Mouse (Mus musculus) midbrain, embryonic 14.5 days (tissue): ENCODE measurements around the gene Gna12. TPM values are rescaled to one million over a fixed set of nuclear protein-coding genes. Genes with fewer than 3 reads are reported as not detected.

ENCODE experiments used
- ATAC-seq: fragments of 200-750 bp; cut with Nextera tagmentation; 2 replicates; pipeline ENCODE4 v1.8.0; 2017; ENCODE audit warnings: moderate number of reproducible peaks, moderate library complexity; ENCODE audit not compliant: low FRiP score, low TSS enrichment
- DNase-seq: peaks from one replicate; pipeline ENCODE4 v3.0.0-alpha.2; 2015
- H3K27ac ChIP-seq: fragments of 300-500 bp; sonication (generic); replicated peaks from 2 replicates; pipeline ENCODE4 v1.5.1; 2014; ENCODE audit warnings: mild to moderate bottlenecking, low read depth, low read length, moderate library complexity
- H3K27me3 ChIP-seq: fragments of 300-500 bp; sonication (generic); 2 replicates; pipeline ENCODE4 v1.6.1; 2014; ENCODE audit warnings: low read length, control low read depth, mixed read lengths; ENCODE audit not compliant: control insufficient read depth, insufficient read depth
- H3K36me3 ChIP-seq: fragments of 300-500 bp; sonication (generic); 2 replicates; pipeline ENCODE4 v1.6.1; 2014; ENCODE audit warnings: low read length, control low read depth; ENCODE audit not compliant: control insufficient read depth, insufficient read depth
- H3K4me1 ChIP-seq: fragments of 300-500 bp; sonication (generic); 2 replicates; pipeline ENCODE4 v1.6.1; 2014; ENCODE audit warnings: mild to moderate bottlenecking, antibody characterized with exemption, low read length, control low read depth; ENCODE audit not compliant: control insufficient read depth, insufficient read depth
- H3K4me2 ChIP-seq: fragments of 300-500 bp; sonication (generic); 2 replicates; pipeline ENCODE4 v1.6.1; 2014; ENCODE audit warnings: mild to moderate bottlenecking, low read length, moderate library complexity
- H3K4me3 ChIP-seq: fragments of 300-500 bp; sonication (generic); replicated peaks from 2 replicates; pipeline ENCODE4 v1.5.1; 2014; ENCODE audit warnings: low read depth, low read length
- H3K9ac ChIP-seq: fragments of 300-500 bp; sonication (generic); replicated peaks from 2 replicates; pipeline ENCODE4 v1.6.1; 2014; ENCODE audit warnings: mild to moderate bottlenecking, low read length, moderate library complexity
- H3K9me3 ChIP-seq: fragments of 300-500 bp; sonication (generic); 2 replicates; pipeline ENCODE4 v1.6.1; 2016; ENCODE audit warnings: low read length, control low read depth, mixed read lengths; ENCODE audit not compliant: control insufficient read depth
- WGBS: fragments of 180-500 bp; shearing (Covaris S2); extraction: QIAGEN DNeasy Blood & Tissue Kit; methylation state at CpG from one replicate; pipeline ENCODE4 v1.1.7; 2014; 5-methylcytosine and 5-hydroxymethylcytosine counted together
- polyA plus RNA-seq: library from polyadenylated mRNA; unstranded; fragments of >200 nt; fragmentation: Nextera tagmentation; extraction: Ambion mirVana; gene quantifications from 2 replicates; pipeline ENCODE4 v1.2.1, GENCODE M21; 2014

Gna12 gene
- polyA plus RNA-seq, 1 experiment from 2014 or later, result 21.6 TPM

- no peak overlapping the region for H3K9ac ChIP-seq
- no peaks in the 10 kb centered on the region for H3K27me3 ChIP-seq
- ATAC-seq, result no peak
- WGBS, result 79% methylated on average over 8 of the region's 8 CpGs
- H3K4me1 ChIP-seq, result peaks cover 32% of the 10 kb centered on the region
- H3K4me2 ChIP-seq, result peak overlapping the region; percentile 34
- DNase-seq, result no peak
- no peak overlapping the region for H3K4me3 ChIP-seq
- no peaks in the 10 kb centered on the region for H3K36me3 ChIP-seq
- no peak overlapping the region for H3K27ac ChIP-seq
- no peaks in the 10 kb centered on the region for H3K9me3 ChIP-seq
Observed at GRCm38 (mm10) chr5:140831064-140831431, 817 bp upstream of the Gna12 start.

DNA sequence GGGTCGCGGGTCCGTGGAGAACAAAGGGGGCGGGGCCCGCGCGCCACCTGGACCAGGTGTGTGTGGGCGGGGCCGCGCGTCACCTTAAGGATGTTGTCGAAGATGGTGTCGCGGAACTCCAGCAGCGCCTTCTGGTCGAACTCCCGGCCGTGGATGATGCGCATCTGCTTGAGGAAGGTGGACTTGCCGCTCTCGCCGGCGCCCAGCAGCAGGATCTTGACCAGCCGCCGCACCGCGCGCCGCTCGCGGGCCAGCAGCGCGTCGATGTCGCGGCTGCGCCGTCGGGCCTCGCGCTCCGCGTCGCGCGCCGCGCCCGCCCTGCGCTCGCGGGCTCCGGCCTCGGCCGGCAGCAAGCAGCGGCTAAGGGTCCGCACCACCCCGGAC, 328 bp downstream of the Gna12 start:
- no peak; the same call in 1 of the 2 replicates for ATAC-seq
- H3K36me3 ChIP-seq, result no peaks in the 10 kb centered on the region
- no peak for DNase-seq
- under 1% methylated on average over 47 of the region's 58 CpGs for WGBS
- H3K27ac ChIP-seq, result peak overlapping the region; percentile 88
- H3K4me2 ChIP-seq, result peak overlapping the region; percentile 95
- H3K9ac ChIP-seq, result peak overlapping the region; percentile 82
- no peaks in the 10 kb centered on the region for H3K9me3 ChIP-seq
- H3K27me3 ChIP-seq, result no peaks in the 10 kb centered on the region
- H3K4me1 ChIP-seq, result peaks cover 32% of the 10 kb centered on the region
- peak overlapping the region; percentile 82 for H3K4me3 ChIP-seq

GRCm38 (mm10) chr5:140829081-140829910, 935 bp downstream of the Gna12 start:
- Histone ChIP-seq H3K9me3 (no peaks in the 10 kb centered on the region), H3K4me2 (peak overlapping the region; percentile 95), H3K27me3 (no peaks in the 10 kb centered on the region), H3K4me3 (peak overlapping the region; percentile 82), H3K4me1 (peaks cover 32% of the 10 kb centered on the region), H3K36me3 (no peaks in the 10 kb centered on the region), H3K9ac (peak overlapping the region; percentile 82), H3K27ac (peak overlapping the region; percentile 88)
- peak; percentile 13; the same call in 1 of the 2 replicates for ATAC-seq
- DNase-seq, result peak; percentile 17
- WGBS, result 36% methylated on average over 18 of the region's 18 CpGs

GRCm38 (mm10) chr5:140828363-140828762, 1.9 kb downstream of the Gna12 start:
- H3K9ac ChIP-seq, result no peak overlapping the region
- WGBS, result 60% methylated on average over 2 of the region's 2 CpGs
- H3K4me3 ChIP-seq, result peak overlapping the region; percentile 82; the same call in 1 of the 2 replicates
- H3K27me3 ChIP-seq, result no peaks in the 10 kb centered on the region
- no peak for ATAC-seq
- DNase-seq, result no peak
- H3K27ac ChIP-seq, result no peak overlapping the region
- H3K36me3 ChIP-seq, result no peaks in the 10 kb centered on the region
- H3K4me2 ChIP-seq, result peak overlapping the region; percentile 95
- no peaks in the 10 kb centered on the region for H3K9me3 ChIP-seq
- H3K4me1 ChIP-seq, result peaks cover 32% of the 10 kb centered on the region

GRCm38 (mm10) chr5:140827896-140828295, 2.3 kb downstream of the Gna12 start:
- H3K9me3 ChIP-seq, result no peaks in the 10 kb centered on the region
- H3K36me3 ChIP-seq, result no peaks in the 10 kb centered on the region
- ATAC-seq (no peak), DNase-seq (no peak)
- WGBS, result 80% methylated on average over 8 of the region's 8 CpGs
- no peak overlapping the region; the same call in 1 of the 2 replicates for H3K9ac ChIP-seq
- no peak overlapping the region for H3K27ac ChIP-seq
- peaks cover 32% of the 10 kb centered on the region for H3K4me1 ChIP-seq
- no peaks in the 10 kb centered on the region for H3K27me3 ChIP-seq
- 0 out of 2 replicates have a peak overlapping the region, but pooled peaks have one; percentile 82 for H3K4me3 ChIP-seq
- H3K4me2 ChIP-seq, result peak overlapping the region; percentile 95

DNA sequence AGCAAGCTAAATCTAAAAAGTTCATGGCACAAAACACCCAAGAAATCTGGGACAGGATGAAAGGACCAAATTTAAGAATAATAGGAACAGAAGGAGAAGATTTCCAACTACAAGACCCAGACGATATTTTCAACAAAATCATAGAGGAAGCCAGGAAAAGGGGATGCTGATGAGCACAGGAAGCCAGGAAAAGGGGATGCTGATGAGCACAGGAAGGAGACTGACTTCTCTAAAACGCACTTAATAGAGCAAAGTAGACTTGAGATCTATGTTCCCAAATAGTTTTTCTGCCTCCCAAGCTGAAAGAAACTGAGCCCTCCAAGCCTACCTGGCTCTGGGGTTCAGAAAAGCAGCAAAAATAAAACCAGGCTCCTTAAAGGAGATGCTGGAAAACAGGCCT, 2.8 kb downstream of the Gna12 start:
- WGBS, result 69% methylated on average over 2 of the region's 2 CpGs
- H3K9me3 ChIP-seq, result no peaks in the 10 kb centered on the region
- H3K4me1 ChIP-seq, result peaks cover 32% of the 10 kb centered on the region
- no peak overlapping the region for H3K9ac ChIP-seq
- no peak for ATAC-seq
- no peak overlapping the region for H3K4me3 ChIP-seq
- no peak for DNase-seq
- H3K27ac ChIP-seq, result no peak overlapping the region
- no peaks in the 10 kb centered on the region for H3K27me3 ChIP-seq
- H3K4me2 ChIP-seq, result peak overlapping the region; percentile 95
- H3K36me3 ChIP-seq, result no peaks in the 10 kb centered on the region

GRCm38 (mm10) chr5:140826796-140827195, 3.4 kb downstream of the Gna12 start:
- 9% methylated on average over 1 of the region's 1 CpGs for WGBS
- no peak for DNase-seq
- H3K9ac ChIP-seq, result peak overlapping the region; percentile 13; the same call in 1 of the 2 replicates
- H3K9me3 ChIP-seq, result no peaks in the 10 kb centered on the region
- no peaks in the 10 kb centered on the region for H3K27me3 ChIP-seq
- H3K4me1 ChIP-seq, result peaks cover 32% of the 10 kb centered on the region
- H3K4me2 ChIP-seq, result peak overlapping the region; percentile 95
- H3K27ac ChIP-seq, result no peak overlapping the region
- H3K4me3 ChIP-seq, result no peak overlapping the region
- H3K36me3 ChIP-seq, result no peaks in the 10 kb centered on the region
- ATAC-seq, result no peak

DNA sequence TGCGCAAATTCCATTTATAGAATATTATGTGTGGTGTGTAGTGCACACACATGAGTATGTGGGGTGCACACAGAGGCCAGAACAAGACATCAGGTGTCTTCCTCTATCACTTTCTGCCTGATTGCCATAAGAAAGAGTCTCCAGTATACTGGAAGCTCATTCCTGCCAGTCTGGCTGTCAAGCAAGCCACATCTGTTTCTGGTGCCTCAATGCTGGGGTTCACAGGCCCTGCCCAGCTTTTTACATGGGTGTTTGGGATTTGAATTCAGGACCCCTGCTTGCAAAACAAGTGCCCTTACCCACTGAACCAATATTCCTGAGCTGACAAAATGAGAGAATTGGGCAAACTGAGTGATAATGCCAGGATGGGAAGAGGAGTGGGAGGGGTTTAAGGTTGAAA, 4.1 kb downstream of the Gna12 start:
- Histone ChIP-seq H3K9ac (no peak overlapping the region), H3K36me3 (no peaks in the 10 kb centered on the region), H3K4me3 (no peak overlapping the region), H3K4me1 (peaks cover 32% of the 10 kb centered on the region), H3K4me2 (no peak overlapping the region), H3K27ac (no peak overlapping the region), H3K27me3 (no peaks in the 10 kb centered on the region), H3K9me3 (no peaks in the 10 kb centered on the region)
- WGBS, result 100% methylated on average over 1 of the region's 1 CpGs
- ATAC-seq (no peak), DNase-seq (no peak)

- H3K9ac ChIP-seq, result no peak overlapping the region
- no peak overlapping the region for H3K4me3 ChIP-seq
- DNase-seq, result no peak
- H3K27ac ChIP-seq, result no peak overlapping the region
- H3K4me1 ChIP-seq, result peaks cover 34% of the 10 kb centered on the region
- H3K36me3 ChIP-seq, result no peaks in the 10 kb centered on the region
- H3K4me2 ChIP-seq, result no peak overlapping the region
- no peak for ATAC-seq
- no peaks in the 10 kb centered on the region for H3K9me3 ChIP-seq
- 93% methylated on average over 7 of the region's 7 CpGs for WGBS
- H3K27me3 ChIP-seq, result no peaks in the 10 kb centered on the region
Observed at GRCm38 (mm10) chr5:140824126-140824525, 6.1 kb downstream of the Gna12 start.
